ENCODE assay signal across 8 mouse cellular contexts in genomic region chr3:36481776-36482193, GRCm38 (mm10). TPM values are rescaled to one million over a fixed set of nuclear protein-coding genes. Genes with fewer than 3 reads are reported as not detected.
A peak's percentile ranks its signal among the peaks of the same experiment; 100 is the strongest.
DNase-seq lines count a peak whose midpoint lies in the region; ATAC-seq lines count a peak whose summit lies in the region.

No protein-coding gene starts in this region.

- 5% methylated on average over 11 of the region's 11 CpGs for WGBS in hindbrain, embryonic 16.5 days

- no peaks in the 10 kb centered on the region for H3K9me3 ChIP-seq in hindbrain, embryonic 16.5 days (ENCODE audit: control insufficient read depth, low read length)

- DNase-seq in layer of hippocampus, adult 8-10 months (ENCODE audit: low spot score in 2 of 2), result peak; percentile 12 to 15
- DNase-seq in layer of hippocampus, adult 11-12 months (ENCODE audit: low spot score), result no peak
- DNase-seq in cerebellum, postnatal 25 days, result peak; percentile 58 to 66
- DNase-seq in gastrocnemius, postnatal 10 days, result peak; percentile 50
- peak; percentile 84 to 85 for DNase-seq in lung, adult 18-20 months
- DNase-seq in ovary, postnatal 10 days (ENCODE audit: low spot score), result peak; percentile 25
- no peak for DNase-seq in c-Kit-positive CD71-positive TER-119-positive erythroid progenitor cells, embryonic 14.5 days (ENCODE audit: low spot score)

- H3K4me2 ChIP-seq in hindbrain, embryonic 16.5 days (ENCODE audit: low read length), result peak overlapping the region; percentile 14; the same call in 1 of the 2 replicates

- peak; percentile 82 for ATAC-seq in hindbrain, embryonic 16.5 days

- no peaks in the 10 kb centered on the region for H3K36me3 ChIP-seq in hindbrain, embryonic 16.5 days (ENCODE audit: control insufficient read depth, insufficient read depth, low read length)

- H3K9ac ChIP-seq in hindbrain, embryonic 16.5 days (ENCODE audit: low read depth, low read length), result no peak overlapping the region

- no peak overlapping the region for H3K4me3 ChIP-seq in hindbrain, embryonic 16.5 days (ENCODE audit: low read length)

- peak overlapping the region; percentile 32 for H3K27ac ChIP-seq in hindbrain, embryonic 16.5 days (ENCODE audit: low read depth, low read length)

- H3K4me1 ChIP-seq in hindbrain, embryonic 16.5 days (ENCODE audit: control insufficient read depth, insufficient read depth, low read depth, low read length), result peaks cover 4% of the 10 kb centered on the region; the same call in 1 of the 2 replicates

- no peaks in the 10 kb centered on the region for H3K27me3 ChIP-seq in hindbrain, embryonic 16.5 days (replicated peaks; ENCODE audit: control insufficient read depth, insufficient read depth, low read length)

RNA-seq across cellular contexts. Expression of gene 1810062G17Rik, which starts 6.0 kb away (rescaled TPM):
- total RNA-seq in layer of hippocampus, adult 8-10 months (2022), result not detected
- total RNA-seq in gastrocnemius, postnatal 10 days (2021), result 1 to 10 TPM in 1 of 2 experiments, under 1 TPM in 1; 0.59 to 1.1 TPM
- polyA plus RNA-seq in hindbrain, embryonic 16.5 days (2015; fragmentation: Nextera tagmentation; extraction: Ambion mirVana), result 0.29 and 0.41 TPM in 2 replicates

RNA-seq across cellular contexts. Expression of gene Anxa5, which starts 6.1 kb away (rescaled TPM):
- total RNA-seq in layer of hippocampus, adult 8-10 months (2022), result 10 to 100 TPM; 53.9 to 99.1 (median 73.0) TPM
- 100 to 1,000 TPM; 120 to 161 TPM for total RNA-seq in gastrocnemius, postnatal 10 days (2021)
- 74.7 and 94.7 TPM in 2 replicates for polyA plus RNA-seq in hindbrain, embryonic 16.5 days (2015; fragmentation: Nextera tagmentation; extraction: Ambion mirVana)

RNA-seq across cellular contexts. Expression of gene Gm11549, which starts 39.8 kb away (rescaled TPM):
- total RNA-seq in layer of hippocampus, adult 8-10 months (2022), result 1 to 10 TPM; 2.7 to 4.2 (median 3.1) TPM
- total RNA-seq in gastrocnemius, postnatal 10 days (2021), result under 1 TPM; 0.19 to 0.23 TPM
- polyA plus RNA-seq in hindbrain, embryonic 16.5 days (2015; fragmentation: Nextera tagmentation; extraction: Ambion mirVana), result 0.47 and 0.75 TPM in 2 replicates

Comparison
In these comparisons a context has a peak if more than half of its experiments do, and no peak if none do; other contexts are left out.
1. DNase-seq: peak in layer of hippocampus, adult 8-10 months (2 of 2), cerebellum, postnatal 25 days (2 of 2), gastrocnemius, postnatal 10 days (single experiment), lung, adult 18-20 months (2 of 2) and ovary, postnatal 10 days (single experiment); none in layer of hippocampus, adult 11-12 months (single experiment) and c-Kit-positive CD71-positive TER-119-positive erythroid progenitor cells, embryonic 14.5 days (single experiment).